In genomic region chr16:91727433-91727832, GRCm38 (mm10) we compare ENCODE assay signal across 8 mouse cellular contexts. TPM values are rescaled to one million over a fixed set of nuclear protein-coding genes. Genes with fewer than 3 reads are reported as not detected.
DNase-seq lines count a peak whose midpoint lies in the region; ATAC-seq and TF ChIP-seq lines count a peak whose summit lies in the region.

No protein-coding gene starts in this region.

- 90% methylated on average over 15 of the region's 15 CpGs for WGBS in hindbrain, embryonic 11.5 days
- WGBS in lung, postnatal 0 days: 69% methylated on average over 15 of the region's 15 CpGs
- 81% methylated on average over 15 of the region's 15 CpGs for WGBS in stomach, embryonic 16.5 days

- ATAC-seq in erythroblast, adult 5-6 weeks (replicated peaks; ENCODE audit: low FRiP score, poor library complexity, severe bottlenecking): no peak
- ATAC-seq in hindbrain, embryonic 11.5 days (ENCODE audit: low FRiP score): no peak
- no peak for ATAC-seq in lung, postnatal 0 days
- no peak for ATAC-seq in stomach, embryonic 16.5 days (ENCODE audit: insufficient read depth, low FRiP score)

- peaks cover 3% of the 10 kb centered on the region; the same call in 1 of the 2 replicates for H3K9me3 ChIP-seq in erythroblast, embryonic 14.5 days (ENCODE audit: control insufficient read depth, low read length)
- no peaks in the 10 kb centered on the region for H3K9me3 ChIP-seq in hindbrain, embryonic 11.5 days (ENCODE audit: control insufficient read depth, low read length)
- no peaks in the 10 kb centered on the region for H3K9me3 ChIP-seq in lung, postnatal 0 days (ENCODE audit: low read length)
- H3K9me3 ChIP-seq in stomach, embryonic 16.5 days (replicated peaks; ENCODE audit: control insufficient read depth, low read length): no peaks in the 10 kb centered on the region

- peaks cover 37% of the 10 kb centered on the region for H3K36me3 ChIP-seq in erythroblast, embryonic 14.5 days (ENCODE audit: control insufficient read depth)
- no peaks in the 10 kb centered on the region for H3K36me3 ChIP-seq in hindbrain, embryonic 11.5 days (ENCODE audit: control insufficient read depth, insufficient read depth, low read length)
- H3K36me3 ChIP-seq in lung, postnatal 0 days (ENCODE audit: insufficient read depth, low read length): no peaks in the 10 kb centered on the region; the same call in 1 of the 2 replicates
- no peaks in the 10 kb centered on the region for H3K36me3 ChIP-seq in stomach, embryonic 16.5 days (ENCODE audit: control insufficient read depth, insufficient read depth, low read length)

- H3K27me3 ChIP-seq in erythroblast, embryonic 14.5 days (ENCODE audit: control insufficient read depth): peaks cover 35% of the 10 kb centered on the region
- no peaks in the 10 kb centered on the region for H3K27me3 ChIP-seq in hindbrain, embryonic 11.5 days (ENCODE audit: control insufficient read depth, insufficient read depth, low read length)
- H3K27me3 ChIP-seq in lung, postnatal 0 days (replicated peaks; ENCODE audit: insufficient read depth, low read length): no peaks in the 10 kb centered on the region
- H3K27me3 ChIP-seq in stomach, embryonic 16.5 days (ENCODE audit: control insufficient read depth, insufficient read depth, low read length): no peaks in the 10 kb centered on the region

- TF ChIP-seq EP300 in lung, postnatal 0 days (IDR thresholded peaks at IDR 0.05): 0 out of 2 replicates have a peak, but pooled peaks have one; percentile 11

- DNase-seq in MEL-GATA-1-ER (ENCODE audit: extremely low read depth, low read depth): peak; percentile 63
- no peak for DNase-seq in hindbrain, embryonic 11.5 days (ENCODE audit: low spot score)
- DNase-seq in lung, postnatal 0 days (ENCODE audit: low spot score): peak; percentile 83
- DNase-seq in embryo, embryonic 9.5 days (ENCODE audit: extremely low spot score): no peak
- no peak for DNase-seq in cerebellum, adult 11 months

- no peak overlapping the region for H3K9ac ChIP-seq in hindbrain, embryonic 11.5 days (ENCODE audit: low read depth, low read length)
- no peak overlapping the region for H3K9ac ChIP-seq in lung, postnatal 0 days (replicated peaks; ENCODE audit: low read depth)
- H3K9ac ChIP-seq in stomach, embryonic 16.5 days (ENCODE audit: low read length): peak overlapping the region; percentile 76; the same call in 1 of the 2 replicates

- peak overlapping the region; percentile 59 for H3K4me2 ChIP-seq in hindbrain, embryonic 11.5 days (replicated peaks; ENCODE audit: low read depth, low read length)
- peak overlapping the region; percentile 65 for H3K4me2 ChIP-seq in lung, postnatal 0 days (replicated peaks; ENCODE audit: low read depth, low read length)
- peak overlapping the region; percentile 82 for H3K4me2 ChIP-seq in stomach, embryonic 16.5 days (ENCODE audit: low read depth, low read length)

- TF ChIP-seq CTCF in lung, postnatal 0 days (IDR thresholded peaks at IDR 0.05): no peak

- no peak overlapping the region for H3K27ac ChIP-seq in hindbrain, embryonic 11.5 days (ENCODE audit: low read depth, low read length)
- no peak overlapping the region for H3K27ac ChIP-seq in lung, postnatal 0 days (ENCODE audit: low read length)
- H3K27ac ChIP-seq in stomach, embryonic 16.5 days (ENCODE audit: low read length): no peak overlapping the region

- peak overlapping the region; percentile 70 for H3K4me3 ChIP-seq in erythroblast, embryonic 14.5 days (replicated peaks)
- 0 out of 2 replicates have a peak overlapping the region, but pooled peaks have one; percentile 4 for H3K4me3 ChIP-seq in hindbrain, embryonic 11.5 days (ENCODE audit: low read depth, low read length)
- no peak overlapping the region for H3K4me3 ChIP-seq in lung, postnatal 0 days (ENCODE audit: low read depth, low read length)
- H3K4me3 ChIP-seq in stomach, embryonic 16.5 days (replicated peaks; ENCODE audit: low read length): peak overlapping the region; percentile 85

- H3K4me1 ChIP-seq in erythroblast, embryonic 14.5 days (ENCODE audit: control insufficient read depth): peaks cover 55% of the 10 kb centered on the region
- H3K4me1 ChIP-seq in hindbrain, embryonic 11.5 days (replicated peaks; ENCODE audit: control insufficient read depth, insufficient read depth, low read length): 0 out of 2 replicates have a peak, but pooled peaks cover 2% of the 10 kb centered on the region
- peaks cover 6% of the 10 kb centered on the region; the same call in 1 of the 2 replicates for H3K4me1 ChIP-seq in lung, postnatal 0 days (ENCODE audit: insufficient read depth, low read depth, low read length)
- peaks cover 18% of the 10 kb centered on the region for H3K4me1 ChIP-seq in stomach, embryonic 16.5 days (ENCODE audit: control insufficient read depth, insufficient read depth, low read length)

RNA-seq across cellular contexts. Expression of gene Cryzl1, which starts 1.3 kb away (rescaled TPM):
- 0.28 and 0.30 TPM in 2 replicates for polyA plus RNA-seq in erythroblast, embryonic 14.5 days (2012)
- 21.5 and 55.1 TPM in 2 replicates for total RNA-seq in erythroblast, adult 5-6 weeks (2015; ENCODE audit: low replicate concordance)
- 17.7 and 40.7 TPM in 2 replicates for total RNA-seq in erythroblast, adult 5-6 weeks (2017; ENCODE audit: low replicate concordance)
- polyA plus RNA-seq in hindbrain, embryonic 11.5 days (2014; fragmentation: Nextera tagmentation; extraction: Ambion mirVana): 75.6 and 93.4 TPM in 2 replicates
- polyA plus RNA-seq in lung, postnatal 0 days (2015; fragmentation: Nextera tagmentation; extraction: Ambion mirVana): 59.3 and 64.8 TPM in 2 replicates
- polyA plus RNA-seq in stomach, embryonic 16.5 days (2015; fragmentation: Nextera tagmentation; extraction: Ambion mirVana): 62.2 and 69.9 TPM in 2 replicates

RNA-seq across cellular contexts. Expression of gene Itsn1, which starts 1.6 kb away (rescaled TPM):
- polyA plus RNA-seq in erythroblast, embryonic 14.5 days (2012): 31.5 and 32.6 TPM in 2 replicates
- 413 and 554 TPM in 2 replicates for total RNA-seq in erythroblast, adult 5-6 weeks (2015; ENCODE audit: low replicate concordance)
- total RNA-seq in erythroblast, adult 5-6 weeks (2017; ENCODE audit: low replicate concordance): 1,329 and 2,083 TPM in 2 replicates
- 61.1 and 61.7 TPM in 2 replicates for polyA plus RNA-seq in hindbrain, embryonic 11.5 days (2014; fragmentation: Nextera tagmentation; extraction: Ambion mirVana)
- polyA plus RNA-seq in lung, postnatal 0 days (2015; fragmentation: Nextera tagmentation; extraction: Ambion mirVana): 9.7 and 12.1 TPM in 2 replicates
- 16.8 and 18.1 TPM in 2 replicates for polyA plus RNA-seq in stomach, embryonic 16.5 days (2015; fragmentation: Nextera tagmentation; extraction: Ambion mirVana)

RNA-seq across cellular contexts. Expression of gene Donson, which starts 38.9 kb away (rescaled TPM):
- 6.7 and 6.9 TPM in 2 replicates for polyA plus RNA-seq in erythroblast, embryonic 14.5 days (2012)
- 17.3 and 43.0 TPM in 2 replicates for total RNA-seq in erythroblast, adult 5-6 weeks (2015; ENCODE audit: low replicate concordance)
- total RNA-seq in erythroblast, adult 5-6 weeks (2017; ENCODE audit: low replicate concordance): 44.7 and 97.2 TPM in 2 replicates
- 33.4 and 38.5 TPM in 2 replicates for polyA plus RNA-seq in hindbrain, embryonic 11.5 days (2014; fragmentation: Nextera tagmentation; extraction: Ambion mirVana)
- polyA plus RNA-seq in lung, postnatal 0 days (2015; fragmentation: Nextera tagmentation; extraction: Ambion mirVana): 6.0 and 8.0 TPM in 2 replicates
- 11.7 and 16.9 TPM in 2 replicates for polyA plus RNA-seq in stomach, embryonic 16.5 days (2015; fragmentation: Nextera tagmentation; extraction: Ambion mirVana)

Comparison
In these comparisons a context has a peak if more than half of its experiments do, and no peak if none do; other contexts are left out.
1. DNase-seq: peak in MEL-GATA-1-ER (single experiment) and lung, postnatal 0 days (single experiment); none in hindbrain, embryonic 11.5 days (single experiment), embryo, embryonic 9.5 days (single experiment) and cerebellum, adult 11 months (single experiment).
2. RNA of gene Cryzl1, which starts 1.3 kb away (polyA plus RNA-seq): 75.6 to 93.4 TPM in hindbrain, embryonic 11.5 days, 62.2 to 69.9 TPM in stomach, embryonic 16.5 days and 59.3 to 64.8 TPM in lung, postnatal 0 days; 0.28 to 0.30 TPM in erythroblast, embryonic 14.5 days; every median in the first group is over 10 times any median in the second.
3. Peak in every context shown above with its lines, with median percentiles within 50 percentile points of each other: H3K4me2 ChIP-seq.